8 mouse cellular contexts compared by ENCODE assay signal in the genomic region with DNA sequence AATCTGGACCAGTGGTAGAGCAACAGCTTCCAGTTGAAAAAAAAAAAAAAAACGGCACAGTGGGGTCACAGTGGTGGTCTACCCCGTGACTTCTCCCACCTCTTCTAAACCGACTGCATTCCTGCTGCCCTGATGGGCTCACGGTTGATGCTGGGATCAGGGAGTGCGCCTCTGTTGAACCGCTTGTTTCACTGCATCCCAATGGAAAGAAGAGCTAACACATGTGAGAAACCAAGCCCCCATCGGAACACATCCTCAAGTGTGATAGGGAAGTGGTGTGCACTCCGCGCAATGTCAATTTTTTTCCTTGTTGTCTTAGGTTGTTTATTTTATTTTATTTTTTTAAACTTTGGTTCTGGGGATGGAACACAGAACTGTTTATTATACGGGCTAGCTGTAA. TPM values are rescaled to one million over a fixed set of nuclear protein-coding genes. Genes with fewer than 3 reads are reported as not detected.
DNase-seq lines count a peak whose midpoint lies in the region; ATAC-seq and TF ChIP-seq lines count a peak whose summit lies in the region.

No protein-coding gene starts in this region.

- no peak for TF ChIP-seq CTCF in heart, postnatal 0 days (IDR thresholded peaks at IDR 0.05; ENCODE audit: low read depth)

- 32% methylated on average over 10 of the region's 10 CpGs for WGBS in heart, postnatal 0 days
- WGBS in hindbrain, embryonic 15.5 days, result 24% methylated on average over 10 of the region's 10 CpGs
- 30% methylated on average over 10 of the region's 10 CpGs for WGBS in midbrain, embryonic 14.5 days

- H3K27ac ChIP-seq in heart, postnatal 0 days (ENCODE audit: low read depth), result no peak overlapping the region
- no peak overlapping the region for H3K27ac ChIP-seq in hindbrain, embryonic 15.5 days (replicated peaks)
- H3K27ac ChIP-seq in midbrain, embryonic 14.5 days (replicated peaks; ENCODE audit: low read depth, low read length), result no peak overlapping the region

- no peak for TF ChIP-seq EP300 in heart, postnatal 0 days (IDR thresholded peaks at IDR 0.05; ENCODE audit: low read depth)

- DNase-seq in heart, postnatal 0 days (ENCODE audit: low spot score), result no peak
- DNase-seq in heart, adult 8-10 months (ENCODE audit: low spot score), result no peak
- DNase-seq in embryo, embryonic 11 days, result peak; percentile 51
- no peak for DNase-seq in midbrain, embryonic 14.5 days
- no peak for DNase-seq in layer of hippocampus, postnatal 25 days (ENCODE audit: extremely low spot score in 1 of 2, low spot score in 1 of 2)
- DNase-seq in urinary bladder, postnatal 25 days (ENCODE audit: low spot score), result no peak
- DNase-seq in adrenal gland, adult 18-20 months (ENCODE audit: low spot score in 2 of 2), result no peak

- no peaks in the 10 kb centered on the region for H3K9me3 ChIP-seq in heart, postnatal 0 days (replicated peaks; ENCODE audit: control insufficient read depth, low read length)
- H3K9me3 ChIP-seq in hindbrain, embryonic 15.5 days, result no peaks in the 10 kb centered on the region
- no peaks in the 10 kb centered on the region for H3K9me3 ChIP-seq in midbrain, embryonic 14.5 days (ENCODE audit: control insufficient read depth, low read length)

- no peak for ATAC-seq in heart, postnatal 0 days (ENCODE audit: insufficient read depth, low read depth)
- no peak for ATAC-seq in hindbrain, embryonic 15.5 days (ENCODE audit: low FRiP score, low read depth)
- ATAC-seq in midbrain, embryonic 14.5 days (ENCODE audit: low FRiP score, low TSS enrichment), result no peak

- H3K27me3 ChIP-seq in heart, postnatal 0 days (ENCODE audit: control insufficient read depth, insufficient read depth, low read length), result no peaks in the 10 kb centered on the region
- no peaks in the 10 kb centered on the region for H3K27me3 ChIP-seq in hindbrain, embryonic 15.5 days
- H3K27me3 ChIP-seq in midbrain, embryonic 14.5 days (ENCODE audit: control insufficient read depth, insufficient read depth, low read length), result no peaks in the 10 kb centered on the region

- peaks cover 49% of the 10 kb centered on the region for H3K4me1 ChIP-seq in heart, postnatal 0 days (ENCODE audit: control insufficient read depth, insufficient read depth)
- peaks cover 45% of the 10 kb centered on the region for H3K4me1 ChIP-seq in hindbrain, embryonic 15.5 days (replicated peaks)
- peaks cover 37% of the 10 kb centered on the region for H3K4me1 ChIP-seq in midbrain, embryonic 14.5 days (ENCODE audit: control insufficient read depth, insufficient read depth, low read length)

- H3K36me3 ChIP-seq in heart, postnatal 0 days (replicated peaks; ENCODE audit: control insufficient read depth, insufficient read depth, low read length), result no peaks in the 10 kb centered on the region
- H3K36me3 ChIP-seq in hindbrain, embryonic 15.5 days, result no peaks in the 10 kb centered on the region
- H3K36me3 ChIP-seq in midbrain, embryonic 14.5 days (ENCODE audit: control insufficient read depth, insufficient read depth, low read length), result no peaks in the 10 kb centered on the region

- H3K4me2 ChIP-seq in heart, postnatal 0 days (ENCODE audit: low read depth, low read length), result peak overlapping the region; percentile 66
- H3K4me2 ChIP-seq in hindbrain, embryonic 15.5 days, result peak overlapping the region; percentile 57
- H3K4me2 ChIP-seq in midbrain, embryonic 14.5 days (ENCODE audit: low read length), result peak overlapping the region; percentile 76

- H3K4me3 ChIP-seq in heart, postnatal 0 days (ENCODE audit: low read depth, low read length), result peak overlapping the region; percentile 82
- peak overlapping the region; percentile 59; the same call in 1 of the 2 replicates for H3K4me3 ChIP-seq in hindbrain, embryonic 15.5 days
- H3K4me3 ChIP-seq in midbrain, embryonic 14.5 days (replicated peaks; ENCODE audit: low read depth, low read length), result peak overlapping the region; percentile 79

- H3K9ac ChIP-seq in heart, postnatal 0 days (replicated peaks; ENCODE audit: low read depth, low read length), result no peak overlapping the region
- H3K9ac ChIP-seq in hindbrain, embryonic 15.5 days, result no peak overlapping the region
- no peak overlapping the region; the same call in 1 of the 2 replicates for H3K9ac ChIP-seq in midbrain, embryonic 14.5 days (replicated peaks; ENCODE audit: low read length)

RNA-seq across cellular contexts. Expression of a gene that starts 2.5 kb away (rescaled TPM):
- 12.4 and 30.3 TPM in 2 replicates for total RNA-seq in heart, postnatal 0 days (2014; rRNA removed; ENCODE audit: low replicate concordance)
- 5.5 and 6.1 TPM in 2 replicates for polyA plus RNA-seq in heart, postnatal 0 days (2015; fragmentation: Nextera tagmentation; extraction: Ambion mirVana)
- total RNA-seq in heart, adult 8-10 months (2022), result 10 to 100 TPM in 3 of 4 experiments, 1 to 10 TPM in 1; 7.9 to 13.5 (median 11.0) TPM
- polyA plus RNA-seq in hindbrain, embryonic 15.5 days (2015; fragmentation: Nextera tagmentation; extraction: Ambion mirVana), result 5.3 and 6.9 TPM in 2 replicates
- 4.1 and 7.9 TPM in 2 replicates for polyA plus RNA-seq in midbrain, embryonic 14.5 days (2014; fragmentation: Nextera tagmentation; extraction: Ambion mirVana)
- total RNA-seq in layer of hippocampus, postnatal 25 days (2021), result 10 to 100 TPM in 1 of 2 experiments, 1 to 10 TPM in 1; 9.2 to 10.3 TPM
- total RNA-seq in adrenal gland, adult 18-20 months (2021), result 10 to 100 TPM; 32.6 to 55.2 TPM
